Mouse (Mus musculus) T-helper 17 cell (primary cell): ENCODE data around the gene Cdk8.

Experiments
- in situ Hi-C, 2 experiments: fragments of 300-600 bp; cut with MboI, MseI; formaldehyde crosslinking; loops; 1 replicate in 1 of 2; 2 replicates in 1 of 2; pipeline ENCODE4 v1.15.1; 2025; ENCODE audit warnings: high pct_unique_total_duplicates in 2 of 2

Gene Cdk8

GRCm38 (mm10) chr5:146229869-146230650, 970 bp upstream of the Cdk8 start:
- in situ Hi-C loops = loop anchor here (10.0 to 25.0 kb wide), 4 partner anchors 607 to 1465 kb away; partner anchors contain the start of genes Rasl11a (in 1 of the 2), Rpl21 (in 1 of the 2), Tmem130 (in 1 of the 2) and Trrap (in 1 of the 2)

GRCm38 (mm10) chr5:146231655-146231996, 596 bp downstream of the Cdk8 start:
- in situ Hi-C loops = loop anchor here in 1 of 2 experiments (25.0 kb wide), 2 partner anchors 606 to 1056 kb away; partner anchors contain the start of genes Rasl11a and Rpl21

GRCm38 (mm10) chr5:146232056-146232675, 1.1 kb downstream of the Cdk8 start:
- in situ Hi-C loops = loop anchor here in 1 of 2 experiments (25.0 kb wide), 2 partner anchors 605 to 1055 kb away; partner anchors contain the start of genes Rasl11a and Rpl21

DNA sequence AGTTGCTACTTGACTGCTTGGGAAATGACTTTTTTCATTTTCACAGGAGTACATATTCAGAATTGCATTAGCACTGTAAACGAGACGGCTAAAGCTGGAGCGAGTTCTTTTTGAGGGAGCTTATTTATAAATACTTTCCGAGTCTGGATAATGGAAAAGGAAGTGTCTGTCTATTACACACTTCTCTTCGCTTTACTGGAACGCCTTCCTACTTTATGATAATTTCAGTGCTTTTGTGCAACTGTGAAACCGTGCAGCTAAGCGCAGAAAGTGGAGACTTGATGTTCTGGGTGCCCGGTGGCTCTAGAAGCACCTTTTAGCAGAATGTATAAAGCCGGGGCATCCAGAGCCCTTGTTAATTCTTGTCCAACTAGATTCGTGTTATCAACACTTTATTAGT, 1.8 kb downstream of the Cdk8 start:
- in situ Hi-C loops = loop anchor here in 1 of 2 experiments (25.0 kb wide), 2 partner anchors 604 to 1054 kb away; partner anchors contain the start of genes Rasl11a and Rpl21

DNA sequence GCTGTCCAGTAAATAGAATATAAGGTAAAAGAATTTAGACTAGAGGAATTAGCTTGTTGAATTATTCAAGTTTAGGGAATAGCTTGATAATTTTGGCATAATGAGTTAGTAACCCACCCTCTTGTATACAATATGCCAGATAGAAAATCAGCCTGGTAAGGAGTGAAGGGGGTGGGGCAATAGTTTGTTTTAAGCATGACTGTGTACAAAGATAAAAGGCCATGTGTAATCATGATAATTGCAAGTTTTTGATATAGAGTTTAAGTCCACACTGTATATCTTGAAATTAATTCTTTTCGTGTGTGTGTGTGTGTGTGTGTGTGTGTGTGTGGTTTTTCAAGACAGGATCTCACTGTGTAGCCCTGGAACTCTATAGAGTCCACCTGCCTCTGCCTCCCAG, 3.3 kb downstream of the Cdk8 start:
- in situ Hi-C loops = loop anchor here in 1 of 2 experiments (25.0 kb wide), 2 partner anchors 603 to 1053 kb away; partner anchors contain the start of genes Rasl11a and Rpl21

DNA sequence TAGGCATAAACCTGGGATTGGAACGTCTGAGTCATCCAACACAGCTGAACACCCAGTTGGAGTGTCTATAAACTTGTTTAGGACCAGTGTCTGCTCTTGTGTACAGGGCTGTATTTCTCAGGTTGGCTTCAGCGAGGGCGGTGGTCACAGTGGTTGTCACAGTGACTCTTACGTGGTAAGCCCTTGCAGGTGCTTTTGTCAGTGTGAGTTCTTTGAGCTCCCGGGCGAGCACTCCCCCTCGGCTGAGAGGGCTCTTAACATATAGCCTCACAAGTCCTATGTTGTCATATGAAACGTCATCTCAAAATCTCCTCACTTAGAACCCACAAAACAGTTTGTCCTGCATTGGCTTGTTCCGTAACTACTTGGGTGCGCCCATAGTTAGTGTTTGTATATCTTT, 7.2 kb downstream of the Cdk8 start:
- in situ Hi-C loops = loop anchor here in 1 of 2 experiments (5.0 to 25.0 kb wide), 3 partner anchors 49 to 1049 kb away; partner anchors contain the start of genes Rasl11a and Rpl21

- in situ Hi-C loops = loop anchor here in 1 of 2 experiments (25.0 kb wide), 2 partner anchors 597 to 1047 kb away; partner anchors contain the start of genes Rasl11a and Rpl21
Observed at GRCm38 (mm10) chr5:146240771-146241170, 9.7 kb downstream of the Cdk8 start.

DNA sequence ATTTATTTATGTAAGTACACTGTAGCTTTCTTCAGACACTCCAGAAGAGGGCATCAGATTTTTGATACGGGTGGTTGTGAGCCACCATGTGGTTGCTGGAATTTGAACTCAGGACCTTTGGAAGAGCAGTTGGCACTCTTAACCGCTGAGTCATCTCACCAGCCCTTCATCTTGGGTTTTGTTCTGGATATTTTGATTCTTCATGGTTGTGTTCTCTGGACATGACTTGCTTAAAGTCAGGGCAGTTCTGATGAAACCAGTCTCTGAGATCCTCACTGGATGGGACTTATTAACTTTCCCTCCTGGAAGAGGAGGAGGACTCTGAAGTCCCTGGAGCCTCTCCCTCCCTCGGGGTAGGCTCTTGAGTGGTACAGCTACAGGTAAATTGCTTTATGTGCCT, 10.2 kb downstream of the Cdk8 start:
- in situ Hi-C loops = loop anchor here in 1 of 2 experiments (25.0 kb wide), 2 partner anchors 596 to 1046 kb away; partner anchors contain the start of genes Rasl11a and Rpl21

DNA sequence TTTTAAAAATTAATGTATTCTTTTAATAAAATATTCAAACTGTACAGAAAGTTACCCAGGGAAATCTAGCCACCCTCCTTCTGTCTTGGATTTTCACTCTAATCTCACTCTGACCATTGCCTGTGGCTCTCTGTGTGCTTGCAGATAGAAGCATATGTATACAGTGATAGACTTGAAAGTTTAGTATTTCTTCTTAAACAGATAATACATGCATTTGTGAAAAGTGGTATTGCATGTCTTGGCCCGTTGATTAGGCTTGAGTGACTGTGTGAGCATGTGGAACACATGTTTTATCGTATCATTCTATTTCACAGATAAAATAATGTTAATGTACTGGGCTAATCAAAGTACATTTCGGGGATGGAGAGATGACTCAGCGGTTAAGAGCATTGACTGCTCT, 14.2 kb downstream of the Cdk8 start:
- in situ Hi-C loops = loop anchor here in 1 of 2 experiments (25.0 kb wide), 2 partner anchors 592 to 1042 kb away; partner anchors contain the start of genes Rasl11a and Rpl21

DNA sequence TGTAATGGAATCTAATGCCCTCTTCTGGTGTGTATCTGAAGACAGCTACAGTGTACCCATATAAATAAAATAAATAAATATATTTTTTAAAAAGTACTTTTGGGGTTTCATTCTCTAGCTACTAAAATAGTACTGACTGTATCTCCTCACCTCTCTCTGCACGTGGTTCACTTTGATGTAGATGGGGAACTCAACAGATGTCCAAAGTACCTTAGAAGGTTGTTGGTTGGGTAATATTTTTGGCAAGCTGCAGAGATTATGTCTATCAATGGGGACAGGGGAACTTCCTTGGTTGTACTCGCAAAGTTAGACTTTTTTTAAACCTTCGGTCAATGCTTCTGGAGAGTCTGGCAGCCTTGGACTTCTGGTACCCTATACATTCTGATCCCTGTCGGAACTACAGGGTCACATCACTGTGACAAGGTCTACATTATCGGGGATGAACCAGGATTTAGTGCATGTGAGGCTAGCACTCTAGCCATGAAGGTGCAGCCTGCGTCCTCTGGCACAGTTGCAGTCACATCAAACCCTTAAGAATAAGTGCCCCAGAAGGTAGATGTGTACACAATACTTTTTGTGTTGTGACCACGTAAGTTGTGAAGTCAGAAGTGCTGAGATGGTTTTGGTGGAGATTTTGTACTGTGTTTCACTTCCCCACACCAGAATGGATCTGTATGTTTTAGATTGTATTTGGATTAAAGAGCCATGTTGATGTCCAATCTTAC, 14.8 kb downstream of the Cdk8 start:
- in situ Hi-C loops = loop anchor here in 1 of 2 experiments (25.0 kb wide), 2 partner anchors 591 to 1041 kb away; partner anchors contain the start of genes Rasl11a and Rpl21

GRCm38 (mm10) chr5:146246386-146246785, 15.4 kb downstream of the Cdk8 start:
- in situ Hi-C loops = loop anchor here in 1 of 2 experiments (25.0 kb wide), 2 partner anchors 591 to 1041 kb away; partner anchors contain the start of genes Rasl11a and Rpl21

DNA sequence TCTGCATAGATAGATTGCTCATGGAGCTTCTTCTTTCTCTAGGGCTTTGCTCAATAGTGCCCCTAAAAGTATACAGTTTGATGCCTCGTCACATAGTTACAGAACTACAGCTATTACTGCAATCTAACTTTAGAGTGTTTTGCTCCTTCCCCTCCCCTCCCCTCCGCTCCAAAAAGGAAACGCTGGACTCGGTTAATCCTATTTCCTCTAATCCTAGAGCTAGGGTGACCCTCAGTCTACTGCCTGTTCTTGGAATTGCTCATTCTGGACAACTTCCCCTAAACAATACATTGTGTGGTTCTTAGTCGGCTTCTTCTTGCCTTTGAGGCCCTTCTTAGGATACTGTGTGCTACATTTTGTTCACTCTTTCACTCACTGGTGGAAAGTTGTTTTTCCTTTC, 16.7 kb downstream of the Cdk8 start:
- in situ Hi-C loops = loop anchor here in 1 of 2 experiments (25.0 kb wide), 2 partner anchors 590 to 1040 kb away; partner anchors contain the start of genes Rasl11a and Rpl21

DNA sequence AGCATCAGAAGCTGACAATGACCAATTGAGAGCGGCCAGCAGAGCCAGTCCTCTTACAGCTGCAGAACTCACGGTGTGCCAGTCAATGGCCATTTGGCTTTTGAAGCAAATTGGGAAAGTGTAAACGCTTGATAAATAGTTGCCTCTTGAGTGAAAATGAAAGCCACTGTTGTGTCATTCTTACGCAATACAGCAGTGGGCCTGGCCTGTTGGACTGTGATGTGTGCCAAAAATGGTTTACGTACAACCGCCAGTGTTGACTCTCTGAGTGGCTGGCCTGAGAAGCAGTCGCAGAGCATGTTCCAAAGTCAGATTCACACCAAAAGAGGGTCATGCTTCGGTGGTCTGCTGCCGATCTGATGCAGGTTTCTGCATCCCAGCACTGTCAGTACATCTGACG, 17.7 kb downstream of the Cdk8 start:
- in situ Hi-C loops = loop anchor here in 1 of 2 experiments (25.0 kb wide), 2 partner anchors 589 to 1039 kb away; partner anchors contain the start of genes Rasl11a and Rpl21

DNA sequence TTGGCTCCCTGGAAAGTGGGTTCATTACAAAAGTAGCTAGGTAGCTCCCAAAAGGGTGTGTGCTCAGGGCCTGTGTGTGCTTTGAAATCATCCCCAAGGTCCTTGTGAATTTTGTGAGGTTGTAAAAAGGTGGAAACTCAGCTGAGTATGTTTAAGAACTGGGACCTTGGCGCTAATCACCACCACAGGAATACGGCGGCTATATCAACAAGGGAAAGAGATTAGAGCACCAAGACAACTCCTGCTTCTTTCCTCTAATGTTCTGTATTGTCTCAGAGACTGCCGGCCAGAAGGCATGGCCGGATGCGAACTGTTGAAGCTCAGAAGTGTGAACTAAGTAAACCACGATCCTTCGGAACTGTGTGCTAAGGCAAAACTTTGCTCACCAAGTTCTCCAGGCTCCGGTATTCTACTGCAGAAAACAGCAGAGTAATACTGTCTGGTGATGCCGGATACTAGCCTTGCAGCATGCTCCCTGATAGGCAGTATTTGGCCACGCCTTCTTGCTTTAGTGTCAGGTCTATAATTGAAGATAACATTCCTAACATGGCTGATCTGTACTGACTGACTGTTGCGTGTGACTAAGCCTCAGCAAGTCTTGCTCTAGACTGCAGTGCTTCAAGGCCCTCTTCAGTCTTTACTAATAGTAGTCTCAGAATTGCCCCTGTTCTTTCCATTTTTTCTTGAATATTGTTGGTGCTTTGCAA, 19.5 kb downstream of the Cdk8 start:
- in situ Hi-C loops = no loop called here

GRCm38 (mm10) chr5:146251663-146252429, 20.8 kb downstream of the Cdk8 start:
- in situ Hi-C loops = no loop called here

DNA sequence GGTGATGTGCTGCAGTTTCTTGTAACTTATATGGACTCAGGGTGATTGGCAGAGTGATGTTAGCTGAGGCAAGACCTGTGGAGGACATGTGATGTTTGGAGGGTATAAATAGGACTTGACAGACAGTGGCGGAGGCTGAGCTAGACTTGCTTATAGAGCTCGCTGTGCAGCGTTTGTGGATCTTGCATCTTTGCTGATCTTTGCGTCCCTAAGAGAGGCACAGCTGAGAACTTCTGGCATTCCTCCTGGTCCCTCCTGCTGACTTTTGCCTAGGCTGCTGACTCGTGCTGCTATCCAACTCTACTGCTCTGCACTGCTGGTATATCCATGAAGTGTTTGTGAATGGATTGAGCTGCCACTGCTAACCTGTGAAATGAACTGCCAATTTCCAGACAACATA, 22.6 kb downstream of the Cdk8 start:
- in situ Hi-C loops = no loop called here

DNA sequence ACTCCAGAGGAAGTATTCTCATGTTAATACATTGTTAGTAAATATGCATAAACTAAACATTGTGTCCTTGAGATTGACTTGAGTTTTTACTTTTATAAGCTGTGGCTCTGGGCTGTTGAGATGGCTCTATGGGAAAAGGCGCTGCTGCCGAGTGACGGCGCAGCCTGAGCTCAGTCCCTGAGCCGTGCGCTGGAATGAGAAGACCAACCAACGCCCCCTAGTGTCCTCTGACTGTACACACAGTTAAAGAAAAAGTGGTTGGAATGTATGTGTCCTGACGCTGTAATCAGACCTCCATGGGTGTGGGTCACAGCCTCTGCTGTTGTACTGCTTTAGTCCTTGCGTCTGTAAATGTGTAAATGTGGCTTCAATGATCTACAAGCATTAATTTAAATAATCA, 29.0 kb downstream of the Cdk8 start:
- in situ Hi-C loops = loop anchor here in 1 of 2 experiments (5.0 kb wide), 1 partner anchor 328 kb away; no protein-coding TSS in a partner anchor

DNA sequence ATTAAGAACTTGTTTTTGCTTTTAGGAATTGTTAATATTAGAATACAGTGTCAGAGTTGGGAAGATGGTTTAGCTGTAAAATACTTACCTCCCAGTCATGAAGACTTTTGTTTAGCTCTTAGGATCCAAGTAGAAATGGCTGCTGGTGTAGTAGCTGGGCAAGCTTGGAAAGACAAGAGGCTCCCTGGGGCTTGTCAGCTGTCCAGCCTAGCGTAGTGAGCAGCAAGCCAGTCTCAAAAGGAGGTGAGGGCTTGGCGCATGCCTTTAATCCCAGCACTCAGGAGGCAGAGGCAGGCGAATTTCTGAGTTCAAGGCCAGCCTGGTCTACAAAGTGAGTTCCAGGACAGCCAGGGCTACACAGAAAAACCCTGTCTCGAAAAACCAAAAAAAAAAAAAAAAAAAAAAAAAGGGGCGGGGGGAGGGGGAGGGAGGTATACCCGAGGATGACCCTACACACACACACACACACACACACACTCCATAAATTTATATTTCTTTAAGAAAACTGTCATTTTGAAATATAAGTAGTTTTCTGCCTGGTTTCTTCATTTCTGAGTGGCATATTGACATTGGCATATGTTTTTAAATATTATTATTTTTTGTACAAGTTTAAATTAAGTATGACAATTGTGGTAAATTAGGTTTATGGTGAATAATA, 35.0 kb downstream of the Cdk8 start:
- in situ Hi-C loops = loop anchor here in 1 of 2 experiments (5.0 kb wide), 1 partner anchor 64 kb away; no protein-coding TSS in a partner anchor

- in situ Hi-C loops = loop anchor here in 1 of 2 experiments (5.0 kb wide), 1 partner anchor 65 kb away; no protein-coding TSS in a partner anchor
Observed at GRCm38 (mm10) chr5:146267776-146268175, 36.7 kb downstream of the Cdk8 start.
